Comparison of ENCODE assay signal across 24 mouse cellular contexts in the genomic region with DNA sequence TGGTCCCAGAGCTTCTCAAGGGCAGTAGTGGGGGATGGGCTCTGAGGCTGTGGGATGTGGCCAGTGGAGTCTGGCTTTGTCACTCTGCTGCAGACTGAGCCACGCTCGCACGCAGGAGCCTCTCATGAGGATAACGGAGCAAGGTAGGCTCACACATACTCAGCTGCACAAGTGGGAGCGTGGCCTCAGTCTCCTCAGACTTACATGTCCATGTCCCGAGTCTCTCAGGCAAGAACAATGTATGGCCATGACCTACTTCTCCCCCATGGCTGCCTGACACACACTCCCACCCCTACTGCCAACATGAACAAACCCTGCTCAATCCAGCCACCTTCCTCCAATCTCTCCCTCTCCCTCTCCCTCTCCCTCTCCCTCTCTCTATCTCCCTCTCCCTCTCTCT.
"Had no signal": no experiment of that assay in that cellular context is flagged by ENCODE, and none has a peak within 500 bp of the region (broad histone marks: within the 10 kb centered on the region; RNA-seq: fewer than 3 reads in every experiment).

No protein-coding gene starts in this region.

- ATAC-seq: inflammation-experienced regulatory T-cells, adult 6 months; intestine, embryonic 15.5 days; intestine, postnatal 0 days had no signal

- H3K4me2 ChIP-seq: heart, embryonic 11.5 days; heart, embryonic 13.5 days; heart, embryonic 15.5 days; hindbrain, embryonic 13.5 days; hindbrain, embryonic 15.5 days; intestine, embryonic 15.5 days; limb, embryonic 12.5 days; liver, embryonic 11.5 days had no signal

- H3K36me3 ChIP-seq: heart, embryonic 13.5 days; heart, embryonic 15.5 days; hindbrain, embryonic 13.5 days; hindbrain, embryonic 15.5 days; intestine, embryonic 15.5 days; limb, embryonic 10.5 days; limb, embryonic 12.5 days had no signal

- H3K9me3 ChIP-seq: heart, embryonic 13.5 days; heart, embryonic 15.5 days; hindbrain, embryonic 13.5 days; hindbrain, embryonic 15.5 days; intestine, embryonic 15.5 days; limb, embryonic 10.5 days; limb, embryonic 12.5 days had no signal

- H3K27me3 ChIP-seq: heart, embryonic 13.5 days; heart, embryonic 15.5 days; hindbrain, embryonic 13.5 days; hindbrain, embryonic 15.5 days; intestine, embryonic 15.5 days; limb, embryonic 12.5 days had no signal

- DNase-seq: gastrocnemius, adult 2 months; gastrocnemius, postnatal 10 days; gastrocnemius, postnatal 25 days; heart, adult 18-20 months; heart, postnatal 4 days; kidney, adult 18-20 months; kidney, adult 8-10 months; kidney, postnatal 10 days; kidney, postnatal 25 days; kidney, postnatal 4 days; liver had no signal

- H3K4me1 ChIP-seq: intestine, embryonic 15.5 days had no signal

- H3K27ac ChIP-seq: gastrocnemius, adult 2 months; heart, embryonic 13.5 days; heart, embryonic 15.5 days; hindbrain, embryonic 13.5 days; hindbrain, embryonic 15.5 days; intestine, embryonic 15.5 days; layer of hippocampus, adult 2 months; left cerebral cortex, adult 2 months; limb, embryonic 10.5 days; limb, embryonic 12.5 days had no signal

- H3K4me3 ChIP-seq: gastrocnemius, adult 2 months; heart, embryonic 13.5 days; heart, embryonic 15.5 days; hindbrain, embryonic 13.5 days; hindbrain, embryonic 15.5 days; intestine, embryonic 15.5 days; layer of hippocampus, adult 2 months; left cerebral cortex, adult 2 months; limb, embryonic 10.5 days; limb, embryonic 12.5 days had no signal

- H3K9ac ChIP-seq: heart, embryonic 13.5 days; heart, embryonic 15.5 days; hindbrain, embryonic 13.5 days; hindbrain, embryonic 15.5 days; intestine, embryonic 15.5 days; limb, embryonic 12.5 days had no signal
